Mouse (Mus musculus) midbrain, embryonic 14.5 days (tissue): ENCODE results near the gene 4930447C04Rik. TPM values are rescaled to one million over a fixed set of nuclear protein-coding genes. Genes with fewer than 3 reads are reported as not detected.
A peak's percentile ranks its signal among the peaks of the same experiment; 100 is the strongest.

Source experiments
- ATAC-seq: fragments of 200-750 bp; cut with Nextera tagmentation; 2 replicates; pipeline ENCODE4 v1.8.0; 2017; ENCODE audit warnings: moderate number of reproducible peaks, moderate library complexity; ENCODE audit not compliant: low FRiP score, low TSS enrichment
- DNase-seq: peaks from one replicate; pipeline ENCODE4 v3.0.0-alpha.2; 2015
- H3K27ac ChIP-seq: fragments of 300-500 bp; sonication (generic); replicated peaks from 2 replicates; pipeline ENCODE4 v1.5.1; 2014; ENCODE audit warnings: mild to moderate bottlenecking, low read depth, low read length, moderate library complexity
- H3K27me3 ChIP-seq: fragments of 300-500 bp; sonication (generic); 2 replicates; pipeline ENCODE4 v1.6.1; 2014; ENCODE audit warnings: low read length, control low read depth, mixed read lengths; ENCODE audit not compliant: control insufficient read depth, insufficient read depth
- H3K36me3 ChIP-seq: fragments of 300-500 bp; sonication (generic); 2 replicates; pipeline ENCODE4 v1.6.1; 2014; ENCODE audit warnings: low read length, control low read depth; ENCODE audit not compliant: control insufficient read depth, insufficient read depth
- H3K4me1 ChIP-seq: fragments of 300-500 bp; sonication (generic); 2 replicates; pipeline ENCODE4 v1.6.1; 2014; ENCODE audit warnings: mild to moderate bottlenecking, antibody characterized with exemption, low read length, control low read depth; ENCODE audit not compliant: control insufficient read depth, insufficient read depth
- H3K4me2 ChIP-seq: fragments of 300-500 bp; sonication (generic); 2 replicates; pipeline ENCODE4 v1.6.1; 2014; ENCODE audit warnings: mild to moderate bottlenecking, low read length, moderate library complexity
- H3K4me3 ChIP-seq: fragments of 300-500 bp; sonication (generic); replicated peaks from 2 replicates; pipeline ENCODE4 v1.5.1; 2014; ENCODE audit warnings: low read depth, low read length
- H3K9ac ChIP-seq: fragments of 300-500 bp; sonication (generic); replicated peaks from 2 replicates; pipeline ENCODE4 v1.6.1; 2014; ENCODE audit warnings: mild to moderate bottlenecking, low read length, moderate library complexity
- H3K9me3 ChIP-seq: fragments of 300-500 bp; sonication (generic); 2 replicates; pipeline ENCODE4 v1.6.1; 2016; ENCODE audit warnings: low read length, control low read depth, mixed read lengths; ENCODE audit not compliant: control insufficient read depth
- WGBS: fragments of 180-500 bp; shearing (Covaris S2); extraction: QIAGEN DNeasy Blood & Tissue Kit; methylation state at CpG from one replicate; pipeline ENCODE4 v1.1.7; 2014; 5-methylcytosine and 5-hydroxymethylcytosine counted together
- polyA plus RNA-seq: library from polyadenylated mRNA; unstranded; fragments of >200 nt; fragmentation: Nextera tagmentation; extraction: Ambion mirVana; gene quantifications from 2 replicates; pipeline ENCODE4 v1.2.1, GENCODE M21; 2014

Gene 4930447C04Rik
- polyA plus RNA-seq, 1 experiment from 2014 or later, result 3.0 TPM

- no peaks in the 10 kb centered on the region for H3K36me3 ChIP-seq
- 0 out of 2 replicates have a peak, but pooled peaks cover 5% of the 10 kb centered on the region for H3K4me1 ChIP-seq
- H3K4me3 ChIP-seq, result no peak overlapping the region
- no peaks in the 10 kb centered on the region for H3K9me3 ChIP-seq
- ATAC-seq, result no peak
- H3K4me2 ChIP-seq, result no peak overlapping the region
- peaks cover 93% of the 10 kb centered on the region for H3K27me3 ChIP-seq
- H3K9ac ChIP-seq, result no peak overlapping the region
- no peak overlapping the region for H3K27ac ChIP-seq
- DNase-seq, result peak; percentile 23
These were observed 6.2 kb upstream of the 4930447C04Rik start for GRCm38 (mm10) chr12:72946805-72947204.

- Histone ChIP-seq H3K4me2 (peak overlapping the region; percentile 48; the same call in 1 of the 2 replicates), H3K27me3 (peaks cover 94% of the 10 kb centered on the region), H3K9ac (no peak overlapping the region), H3K36me3 (no peaks in the 10 kb centered on the region), H3K4me3 (peak overlapping the region; percentile 22; the same call in 1 of the 2 replicates), H3K27ac (no peak overlapping the region), H3K4me1 (0 out of 2 replicates have a peak, but pooled peaks cover 5% of the 10 kb centered on the region), H3K9me3 (no peaks in the 10 kb centered on the region)
- WGBS, result 1% methylated on average over 8 of the region's 8 CpGs
- DNase-seq (peak; percentile 41), ATAC-seq (no peak)
These were observed 5.5 kb upstream of the 4930447C04Rik start for GRCm38 (mm10) chr12:72946064-72946395.

- no peak overlapping the region for H3K27ac ChIP-seq
- peak overlapping the region; percentile 22 for H3K4me3 ChIP-seq
- under 1% methylated on average over 83 of the region's 89 CpGs for WGBS
- H3K27me3 ChIP-seq, result peaks cover 96% of the 10 kb centered on the region
- H3K9me3 ChIP-seq, result no peaks in the 10 kb centered on the region
- DNase-seq (peak; percentile 69), ATAC-seq (peak; percentile 76; the same call in 1 of the 2 replicates)
- no peak overlapping the region for H3K9ac ChIP-seq
- H3K4me2 ChIP-seq, result peak overlapping the region; percentile 48
- H3K4me1 ChIP-seq, result 0 out of 2 replicates have a peak, but pooled peaks cover 5% of the 10 kb centered on the region
- no peaks in the 10 kb centered on the region for H3K36me3 ChIP-seq
These were observed 4.9 kb upstream of the 4930447C04Rik start for GRCm38 (mm10) chr12:72945301-72946063.

GRCm38 (mm10) chr12:72944411-72945225 lies 4.0 kb upstream of the 4930447C04Rik start:
- Histone ChIP-seq H3K4me2 (peak overlapping the region; percentile 48), H3K4me3 (peak overlapping the region; percentile 22), H3K9ac (no peak overlapping the region), H3K27me3 (peaks cover 96% of the 10 kb centered on the region), H3K36me3 (no peaks in the 10 kb centered on the region), H3K9me3 (no peaks in the 10 kb centered on the region), H3K4me1 (0 out of 2 replicates have a peak, but pooled peaks cover 5% of the 10 kb centered on the region), H3K27ac (no peak overlapping the region)
- WGBS, result under 1% methylated on average over 24 of the region's 24 CpGs
- ATAC-seq, result no peak; the same call in 1 of the 2 replicates
- DNase-seq, result peak; percentile 45

GRCm38 (mm10) chr12:72943574-72944110 lies 3.1 kb upstream of the 4930447C04Rik start:
- peaks cover 97% of the 10 kb centered on the region for H3K27me3 ChIP-seq
- no peaks in the 10 kb centered on the region for H3K36me3 ChIP-seq
- H3K9ac ChIP-seq, result no peak overlapping the region
- DNase-seq (peak; percentile 37), ATAC-seq (no peak)
- no peak overlapping the region for H3K4me3 ChIP-seq
- WGBS, result 5% methylated on average over 2 of the region's 2 CpGs
- H3K4me1 ChIP-seq, result 0 out of 2 replicates have a peak, but pooled peaks cover 5% of the 10 kb centered on the region
- no peak overlapping the region for H3K4me2 ChIP-seq
- H3K9me3 ChIP-seq, result no peaks in the 10 kb centered on the region
- H3K27ac ChIP-seq, result no peak overlapping the region

GRCm38 (mm10) chr12:72942171-72942570 lies 1.6 kb upstream of the 4930447C04Rik start:
- H3K36me3 ChIP-seq, result no peaks in the 10 kb centered on the region
- no peak overlapping the region for H3K27ac ChIP-seq
- DNase-seq (peak; percentile 22), ATAC-seq (no peak)
- H3K9ac ChIP-seq, result no peak overlapping the region
- WGBS, result 15% methylated on average over 6 of the region's 6 CpGs
- H3K4me2 ChIP-seq, result no peak overlapping the region
- peaks cover 97% of the 10 kb centered on the region for H3K27me3 ChIP-seq
- no peaks in the 10 kb centered on the region for H3K9me3 ChIP-seq
- H3K4me1 ChIP-seq, result 0 out of 2 replicates have a peak, but pooled peaks cover 5% of the 10 kb centered on the region
- H3K4me3 ChIP-seq, result no peak overlapping the region

- peak; percentile 50 for DNase-seq
- Histone ChIP-seq H3K4me3 (no peak overlapping the region), H3K9me3 (no peaks in the 10 kb centered on the region), H3K4me2 (no peak overlapping the region), H3K27me3 (peaks cover 97% of the 10 kb centered on the region), H3K9ac (no peak overlapping the region), H3K4me1 (0 out of 2 replicates have a peak, but pooled peaks cover 5% of the 10 kb centered on the region), H3K36me3 (no peaks in the 10 kb centered on the region), H3K27ac (no peak overlapping the region)
- ATAC-seq, result no peak
- WGBS, result under 1% methylated on average over 32 of the region's 32 CpGs
These were observed 951 bp upstream of the 4930447C04Rik start for GRCm38 (mm10) chr12:72941398-72942051.

- ATAC-seq, result no peak
- no peaks in the 10 kb centered on the region for H3K9me3 ChIP-seq
- peak; percentile 40 for DNase-seq
- 0 out of 2 replicates have a peak, but pooled peaks cover 5% of the 10 kb centered on the region for H3K4me1 ChIP-seq
- no peak overlapping the region for H3K4me3 ChIP-seq
- H3K27ac ChIP-seq, result no peak overlapping the region
- H3K36me3 ChIP-seq, result no peaks in the 10 kb centered on the region
- 1% methylated on average over 11 of the region's 11 CpGs for WGBS
- H3K4me2 ChIP-seq, result no peak overlapping the region
- H3K27me3 ChIP-seq, result peaks cover 96% of the 10 kb centered on the region
- no peak overlapping the region for H3K9ac ChIP-seq
These were observed 336 bp upstream of the 4930447C04Rik start for GRCm38 (mm10) chr12:72940822-72941397.
